Mouse (Mus musculus): Measurements from ENCODE around the gene B4galnt1.

The B4galnt1 gene

GRCm38 (mm10) chr10:127208921-127209320 lies 43.9 kb downstream of the B4galnt1 start:
- 42% methylated on average over 4 of the region's 4 CpGs for WGBS

GRCm38 (mm10) chr10:127209928-127210570 lies 45.0 kb downstream of the B4galnt1 start:
- 50% methylated on average over 13 of the region's 13 CpGs for WGBS

- WGBS, result under 1% methylated on average over 25 of the region's 25 CpGs
Measured at GRCm38 (mm10) chr10:127210961-127211405, 46.0 kb downstream of the B4galnt1 start.

DNA sequence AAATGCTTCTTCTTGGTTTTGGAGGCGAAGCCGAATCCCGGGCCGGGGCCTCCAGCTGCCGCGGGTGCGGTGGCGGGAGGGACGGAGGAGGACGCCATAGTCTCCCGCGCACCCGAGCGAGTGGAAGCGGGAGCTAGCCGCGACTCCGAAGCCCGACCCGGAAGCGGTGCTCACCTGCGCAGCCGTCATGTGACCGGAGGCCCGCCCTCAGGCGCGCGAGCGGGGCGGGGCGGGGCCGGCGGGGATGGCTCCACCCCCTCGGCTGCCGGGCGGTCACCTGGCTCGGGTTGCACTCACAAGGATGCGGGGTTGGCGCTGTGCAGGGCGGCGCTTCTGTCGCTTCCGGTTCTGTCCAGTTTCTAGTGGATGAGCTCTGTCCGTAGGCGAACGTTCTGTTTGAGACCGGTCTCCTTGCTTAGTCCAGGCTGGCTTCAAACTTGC lies 46.4 kb downstream of the B4galnt1 start, which contains the start of gene Pip4k2c:
Gene Pip4k2c, minus strand, starts transcription at position 172 of the 441 bp plus-strand sequence.
- WGBS, result under 1% methylated on average over 47 of the region's 47 CpGs

DNA sequence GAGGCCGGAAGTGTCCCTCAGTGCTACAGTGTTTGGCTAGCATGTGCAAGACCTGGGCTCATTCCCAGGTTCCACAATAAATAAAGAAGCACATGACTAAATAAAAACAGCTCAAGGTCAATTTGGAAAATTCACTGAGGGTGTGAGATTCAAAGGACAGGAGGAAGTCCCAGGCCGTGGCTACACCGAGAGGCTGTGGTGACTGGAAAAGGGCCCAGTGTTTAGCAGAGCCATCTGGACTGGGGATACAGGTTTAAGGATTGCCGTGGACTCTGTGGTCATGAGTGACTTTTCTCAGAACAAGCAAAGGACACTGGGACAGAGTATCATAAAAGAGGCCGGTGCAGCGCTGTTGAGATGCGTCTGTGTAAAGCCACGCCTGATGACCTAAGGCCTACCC lies 48.2 kb downstream of the B4galnt1 start:
- 82% methylated on average over 8 of the region's 8 CpGs for WGBS

- WGBS, result 87% methylated on average over 13 of the region's 13 CpGs
Measured at GRCm38 (mm10) chr10:127213704-127214421, 48.8 kb downstream of the B4galnt1 start.

DNA sequence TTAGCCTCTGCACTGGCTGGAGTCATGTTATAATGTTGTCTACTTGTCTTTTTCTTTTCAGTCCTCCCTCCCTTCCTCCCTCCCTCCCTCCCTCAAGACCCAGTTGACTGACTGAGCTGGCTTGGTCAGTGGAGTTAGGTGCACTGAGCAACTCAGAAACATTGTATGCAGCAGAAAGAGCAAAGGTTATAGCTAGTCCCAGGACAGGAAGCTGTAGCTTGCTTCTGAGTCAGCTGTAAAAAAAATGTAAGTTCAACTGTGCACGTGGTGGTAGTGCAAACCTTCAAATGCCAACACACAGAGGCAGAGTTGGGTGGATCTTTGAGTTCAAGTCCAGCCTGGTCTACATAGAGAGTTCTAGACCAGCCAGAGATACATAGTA lies 49.4 kb downstream of the B4galnt1 start:
- WGBS, result 50% methylated on average over 1 of the region's 1 CpGs

GRCm38 (mm10) chr10:127216456-127216855 lies 51.4 kb downstream of the B4galnt1 start:
- 66% methylated on average over 11 of the region's 11 CpGs for WGBS

- WGBS, result 98% methylated on average over 2 of the region's 2 CpGs
Measured at GRCm38 (mm10) chr10:127218339-127218738, 53.3 kb downstream of the B4galnt1 start.
